Mouse (Mus musculus) spleen, adult 2 months (tissue): ENCODE data around the gene Cdc42ep5.

Experiments used
- CTCF ChIP-seq: fragments of 200-500 bp; IDR thresholded peaks from 2 replicates; pipeline ENCODE4 v1.5.1; 2011; ENCODE audit warnings: mild to moderate bottlenecking, inconsistent platforms; ENCODE audit not compliant: insufficient read depth, insufficient read length, insufficient replicate concordance; ENCODE audit errors: extremely low read depth
- POLR2A ChIP-seq: fragments of 200-500 bp; IDR thresholded peaks from 2 replicates; pipeline ENCODE4 v1.6.1; 2011; ENCODE audit warnings: low read depth, low read length, inconsistent platforms

DNA sequence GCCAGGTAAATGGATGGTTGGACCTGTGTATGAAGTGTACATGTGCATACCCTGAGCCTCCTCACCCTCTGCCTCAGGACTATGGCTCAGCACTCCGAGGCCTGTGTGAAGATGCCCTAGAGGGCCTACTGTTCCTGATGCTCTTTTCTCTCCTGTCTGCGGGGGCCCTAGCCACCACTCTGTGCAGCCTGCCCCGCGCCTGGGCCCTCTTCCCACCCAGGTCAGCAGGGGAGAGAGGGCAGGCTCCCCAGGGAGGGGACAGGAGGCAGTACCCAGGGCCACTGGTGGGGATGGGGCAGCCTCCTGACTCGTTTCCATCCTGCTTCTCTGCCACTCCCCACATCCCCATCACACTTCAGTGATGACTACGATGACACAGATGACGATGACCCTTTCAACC lies 31.7 kb downstream of the Cdc42ep5 start:
- TF ChIP-seq CTCF (no peak), POLR2A (no peak)
